Mouse (Mus musculus) erythroblast, embryonic 14.5 days (primary cell): ENCODE measurements around the gene Mesp2.

Experiments
- GATA1 ChIP-seq: IDR thresholded peaks from 2 replicates; pipeline ENCODE4 v1.6.1; 2012; ENCODE audit warnings: low read length, inconsistent platforms, mixed read lengths
- TAL1 ChIP-seq: IDR thresholded peaks from 3 replicates; pipeline ENCODE4 v1.6.1; 2012; ENCODE audit warnings: low read length, inconsistent platforms, mixed read lengths

GRCm38 (mm10) chr7:79832980-79833379, 22.5 kb downstream of the Mesp2 start:
- TF ChIP-seq TAL1 (no peak), GATA1 (no peak)
